Mouse (Mus musculus): ENCODE data around the gene Babam2. TPM values are rescaled to one million over a fixed set of nuclear protein-coding genes. Genes with fewer than 3 reads are reported as not detected.
A peak's percentile ranks its signal among the peaks of the same experiment; 100 is the strongest.

Gene Babam2
- polyA plus RNA-seq, 1 experiment from 2014 or later = 37.3 TPM

DNA sequence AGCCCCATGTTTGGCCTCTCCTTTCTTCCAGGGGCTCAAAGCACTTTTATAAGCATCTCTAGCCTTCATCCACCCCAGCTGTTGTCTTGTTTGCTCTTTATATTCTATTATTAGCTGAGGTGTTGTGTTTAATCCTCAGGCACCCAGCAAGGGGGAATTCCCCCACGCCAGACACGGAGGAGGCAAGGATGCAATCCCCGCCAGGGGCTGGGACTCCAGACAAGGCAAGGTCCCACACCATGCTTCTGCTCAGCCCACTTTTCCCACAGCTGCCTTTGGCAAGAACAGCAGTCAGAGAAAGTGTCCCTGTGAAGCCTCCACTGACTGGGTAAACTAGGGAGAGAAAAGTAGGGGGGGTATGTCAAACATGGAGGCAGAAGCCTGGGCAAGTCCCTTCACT lies 401.2 kb downstream of the Babam2 start:
- ATAC-seq (ENCODE audit: insufficient number of reproducible peaks, insufficient read depth, low FRiP score, low read depth) = no peak
- Histone ChIP-seq H3K27me3 (ENCODE audit: control insufficient read depth, insufficient read depth, low read length) (no peaks in the 10 kb centered on the region), H3K9me3 (ENCODE audit: control insufficient read depth, low read length) (no peaks in the 10 kb centered on the region), H3K9ac (ENCODE audit: low read length) (no peak overlapping the region), H3K36me3 (ENCODE audit: control insufficient read depth, insufficient read depth, low read length) (no peaks in the 10 kb centered on the region), H3K27ac (replicated peaks in 1 of 2; ENCODE audit: control insufficient read depth in 1 of 2, insufficient read depth in 1 of 2, low read depth in 2 of 2, low read length in 2 of 2) (no peak overlapping the region), H3K4me3 (ENCODE audit: control insufficient read depth in 1 of 2, insufficient read depth in 1 of 2, low read depth in 1 of 2, low read length in 2 of 2) (no peak overlapping the region), H3K4me2 (ENCODE audit: low read length) (no peak overlapping the region), H3K4me1 (ENCODE audit: control insufficient read depth in 2 of 2, insufficient read depth in 2 of 2, low read length in 2 of 2) (peaks cover 10 to 12% of the 10 kb centered on the region in 2 experiments)
- WGBS = 59% methylated on average over 3 of the region's 3 CpGs

GRCm38 (mm10) chr5:32102484-32102883 lies 405.0 kb downstream of the Babam2 start:
- ATAC-seq (ENCODE audit: insufficient number of reproducible peaks, insufficient read depth, low FRiP score, low read depth) = 0 out of 2 replicates have a peak, but pooled peaks have one; percentile 40
- 0 out of 4 replicates have a peak overlapping the region, but pooled peaks of 1 of the 2 experiments have one; percentile 6 for H3K27ac ChIP-seq (replicated peaks in 1 of 2; ENCODE audit: control insufficient read depth in 1 of 2, insufficient read depth in 1 of 2, low read depth in 2 of 2, low read length in 2 of 2)
- no peak overlapping the region for H3K4me3 ChIP-seq (ENCODE audit: control insufficient read depth in 1 of 2, insufficient read depth in 1 of 2, low read depth in 1 of 2, low read length in 2 of 2)
- no peaks in the 10 kb centered on the region for H3K36me3 ChIP-seq (ENCODE audit: control insufficient read depth, insufficient read depth, low read length)
- H3K9ac ChIP-seq (ENCODE audit: low read length) = 0 out of 2 replicates have a peak overlapping the region, but pooled peaks have one; percentile 34
- no peaks in the 10 kb centered on the region for H3K9me3 ChIP-seq (ENCODE audit: control insufficient read depth, low read length)
- H3K4me1 ChIP-seq (ENCODE audit: control insufficient read depth in 2 of 2, insufficient read depth in 2 of 2, low read length in 2 of 2) = peaks cover 10 to 12% of the 10 kb centered on the region in 2 experiments
- WGBS = 12% methylated on average over 5 of the region's 5 CpGs
- H3K27me3 ChIP-seq (ENCODE audit: control insufficient read depth, insufficient read depth, low read length) = no peaks in the 10 kb centered on the region
- peak overlapping the region; percentile 8; the same call in 1 of the 2 replicates for H3K4me2 ChIP-seq (ENCODE audit: low read length)

DNA sequence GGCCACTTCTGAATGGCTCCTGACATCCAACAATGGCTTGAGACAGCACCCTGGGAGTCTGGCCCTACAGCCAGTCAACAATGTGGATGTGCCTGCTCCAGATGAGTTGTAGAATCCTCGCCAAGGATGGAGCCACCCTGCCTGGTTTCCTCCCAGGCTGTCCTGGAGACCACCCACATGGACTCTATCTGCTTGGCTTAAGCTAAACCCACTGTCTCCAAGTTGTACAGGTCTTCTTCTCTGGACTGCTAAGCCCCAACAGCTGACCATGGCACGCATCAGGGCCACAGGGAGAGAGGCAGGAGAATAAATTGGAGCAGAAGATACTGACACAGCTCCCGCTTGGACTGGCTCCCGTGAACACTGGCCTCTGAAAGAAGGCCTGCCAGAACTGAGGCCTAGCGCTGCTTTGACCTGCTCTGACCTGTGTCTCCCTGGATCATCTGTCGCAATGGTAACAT lies 405.5 kb downstream of the Babam2 start:
- Histone ChIP-seq H3K4me3 (ENCODE audit: control insufficient read depth in 1 of 2, insufficient read depth in 1 of 2, low read depth in 1 of 2, low read length in 2 of 2) (no peak overlapping the region), H3K4me1 (ENCODE audit: control insufficient read depth in 2 of 2, insufficient read depth in 2 of 2, low read length in 2 of 2) (peaks cover 10 to 12% of the 10 kb centered on the region in 2 experiments), H3K4me2 (ENCODE audit: low read length) (no peak overlapping the region), H3K27ac (replicated peaks in 1 of 2; ENCODE audit: control insufficient read depth in 1 of 2, insufficient read depth in 1 of 2, low read depth in 2 of 2, low read length in 2 of 2) (0 out of 4 replicates have a peak overlapping the region, but pooled peaks of 1 of the 2 experiments have one; percentile 6), H3K27me3 (ENCODE audit: control insufficient read depth, insufficient read depth, low read length) (no peaks in the 10 kb centered on the region), H3K36me3 (ENCODE audit: control insufficient read depth, insufficient read depth, low read length) (no peaks in the 10 kb centered on the region), H3K9me3 (ENCODE audit: control insufficient read depth, low read length) (no peaks in the 10 kb centered on the region), H3K9ac (ENCODE audit: low read length) (no peak overlapping the region)
- no peak for ATAC-seq (ENCODE audit: insufficient number of reproducible peaks, insufficient read depth, low FRiP score, low read depth)
- WGBS = 83% methylated on average over 6 of the region's 6 CpGs

DNA sequence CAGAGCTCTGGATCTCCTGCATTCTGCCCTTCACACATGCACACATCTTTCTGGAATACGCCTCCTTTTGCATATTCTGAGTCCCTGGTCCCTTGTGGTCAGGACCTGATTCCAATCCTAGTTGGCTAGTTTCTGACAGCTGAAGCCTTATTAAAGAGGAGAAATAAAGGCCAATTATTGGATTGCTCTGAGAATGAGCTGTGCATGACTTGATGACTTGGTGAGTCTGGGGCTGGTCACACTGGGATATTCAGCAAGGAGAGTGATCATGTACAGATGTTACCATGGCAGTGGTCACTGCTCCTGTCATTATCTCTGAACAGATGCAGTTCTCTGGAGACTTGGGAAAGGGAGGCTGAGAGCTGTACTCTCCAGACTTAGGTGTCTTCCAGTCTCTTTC lies 406.1 kb downstream of the Babam2 start:
- no peak for ATAC-seq (ENCODE audit: insufficient number of reproducible peaks, insufficient read depth, low FRiP score, low read depth)
- Histone ChIP-seq H3K36me3 (ENCODE audit: control insufficient read depth, insufficient read depth, low read length) (no peaks in the 10 kb centered on the region), H3K4me2 (ENCODE audit: low read length) (no peak overlapping the region), H3K9me3 (ENCODE audit: control insufficient read depth, low read length) (no peaks in the 10 kb centered on the region), H3K27me3 (ENCODE audit: control insufficient read depth, insufficient read depth, low read length) (no peaks in the 10 kb centered on the region), H3K4me3 (ENCODE audit: control insufficient read depth in 1 of 2, insufficient read depth in 1 of 2, low read depth in 1 of 2, low read length in 2 of 2) (no peak overlapping the region), H3K27ac (replicated peaks in 1 of 2; ENCODE audit: control insufficient read depth in 1 of 2, insufficient read depth in 1 of 2, low read depth in 2 of 2, low read length in 2 of 2) (no peak overlapping the region), H3K9ac (ENCODE audit: low read length) (no peak overlapping the region), H3K4me1 (ENCODE audit: control insufficient read depth in 2 of 2, insufficient read depth in 2 of 2, low read length in 2 of 2) (peaks cover 10 to 12% of the 10 kb centered on the region in 2 experiments)
- WGBS = 91% methylated on average over 1 of the region's 1 CpGs

DNA sequence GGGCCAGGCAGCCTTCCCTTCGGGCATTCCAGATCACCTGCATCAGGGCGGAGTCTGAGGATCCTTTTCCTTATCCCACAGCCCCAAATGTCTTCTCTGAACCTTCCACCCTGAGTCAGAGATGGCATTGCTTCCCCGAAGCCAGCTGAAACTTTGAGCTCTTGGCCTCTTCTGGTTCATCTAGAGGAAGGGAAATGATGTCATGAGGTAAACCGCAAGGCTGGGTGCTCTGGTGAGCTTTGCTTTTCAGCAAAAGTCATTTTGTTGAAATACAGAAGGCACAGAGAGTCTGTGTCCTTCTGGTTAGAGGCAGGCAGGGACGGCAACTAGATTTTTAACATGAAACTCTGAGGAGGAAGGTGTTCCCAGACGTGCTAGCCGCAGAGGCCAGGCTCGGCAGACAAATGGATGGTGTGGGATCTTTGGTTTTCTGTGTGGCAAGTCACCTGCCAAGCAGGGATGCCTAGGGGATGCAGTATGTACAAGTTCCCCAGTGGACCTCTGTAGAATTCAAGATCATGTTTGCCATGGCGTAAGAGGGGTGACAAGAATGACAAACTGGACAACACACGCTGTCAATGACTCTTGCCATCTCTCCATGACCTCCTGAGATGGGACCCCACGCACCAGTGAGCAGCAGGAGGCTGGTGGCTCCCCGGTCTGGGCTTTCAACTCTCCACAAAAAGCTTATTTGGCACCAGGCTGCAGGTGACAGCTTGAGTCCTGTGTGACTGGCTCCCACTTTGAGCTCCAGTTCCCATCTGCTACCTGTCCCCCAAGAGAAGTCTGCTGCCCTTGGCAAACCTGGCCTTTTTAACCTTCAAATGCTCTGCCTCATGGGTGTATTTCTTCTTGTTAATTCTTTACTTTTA lies 406.9 kb downstream of the Babam2 start:
- 79% methylated on average over 12 of the region's 12 CpGs for WGBS
- Histone ChIP-seq H3K4me2 (ENCODE audit: low read length) (no peak overlapping the region), H3K27ac (replicated peaks in 1 of 2; ENCODE audit: control insufficient read depth in 1 of 2, insufficient read depth in 1 of 2, low read depth in 2 of 2, low read length in 2 of 2) (no peak overlapping the region), H3K4me1 (ENCODE audit: control insufficient read depth in 2 of 2, insufficient read depth in 2 of 2, low read length in 2 of 2) (peaks cover 10 to 12% of the 10 kb centered on the region in 2 experiments), H3K36me3 (ENCODE audit: control insufficient read depth, insufficient read depth, low read length) (no peaks in the 10 kb centered on the region), H3K27me3 (ENCODE audit: control insufficient read depth, insufficient read depth, low read length) (no peaks in the 10 kb centered on the region), H3K4me3 (ENCODE audit: control insufficient read depth in 1 of 2, insufficient read depth in 1 of 2, low read depth in 1 of 2, low read length in 2 of 2) (no peak overlapping the region), H3K9me3 (ENCODE audit: control insufficient read depth, low read length) (no peaks in the 10 kb centered on the region), H3K9ac (ENCODE audit: low read length) (no peak overlapping the region)
- no peak for ATAC-seq (ENCODE audit: insufficient number of reproducible peaks, insufficient read depth, low FRiP score, low read depth)

DNA sequence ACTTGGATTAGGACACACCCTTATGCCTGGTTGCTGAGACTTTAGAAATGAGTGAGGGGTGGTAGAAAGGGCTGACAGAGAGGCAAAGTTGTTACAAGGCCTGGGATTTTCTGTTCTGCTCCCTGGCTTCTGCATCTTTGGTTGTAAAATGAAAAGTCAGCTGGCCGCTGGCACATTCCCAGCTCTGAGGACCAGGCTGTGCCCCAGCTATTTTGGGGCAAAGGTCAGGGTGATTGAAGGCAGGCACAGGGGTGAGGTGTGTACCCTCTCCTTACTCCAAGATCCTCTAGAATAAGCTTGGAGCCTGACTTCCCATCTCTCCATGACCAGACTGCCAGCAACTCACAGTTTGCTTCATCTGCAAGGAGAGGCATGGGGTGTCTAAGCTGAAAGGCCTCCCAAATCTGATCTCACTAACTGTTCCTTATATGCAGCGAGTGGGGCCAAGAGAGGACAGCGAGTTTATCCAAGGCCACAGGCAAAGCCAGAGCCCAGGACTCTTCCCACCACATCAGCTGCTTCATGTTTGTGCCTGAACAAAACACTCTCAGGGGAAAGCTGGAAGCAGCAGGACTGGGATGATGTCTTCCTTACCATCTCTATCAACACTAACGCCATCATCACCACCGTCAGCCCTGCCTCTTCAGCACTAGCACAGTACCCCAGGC lies 409.1 kb downstream of the Babam2 start:
- Histone ChIP-seq H3K4me1 (ENCODE audit: control insufficient read depth in 2 of 2, insufficient read depth in 2 of 2, low read length in 2 of 2) (peaks cover 10 to 12% of the 10 kb centered on the region in 2 experiments), H3K27me3 (ENCODE audit: control insufficient read depth, insufficient read depth, low read length) (no peaks in the 10 kb centered on the region), H3K9ac (ENCODE audit: low read length) (no peak overlapping the region), H3K36me3 (ENCODE audit: control insufficient read depth, insufficient read depth, low read length) (no peaks in the 10 kb centered on the region), H3K9me3 (ENCODE audit: control insufficient read depth, low read length) (no peaks in the 10 kb centered on the region), H3K4me2 (ENCODE audit: low read length) (no peak overlapping the region), H3K4me3 (ENCODE audit: control insufficient read depth in 1 of 2, insufficient read depth in 1 of 2, low read depth in 1 of 2, low read length in 2 of 2) (no peak overlapping the region), H3K27ac (replicated peaks in 1 of 2; ENCODE audit: control insufficient read depth in 1 of 2, insufficient read depth in 1 of 2, low read depth in 2 of 2, low read length in 2 of 2) (no peak overlapping the region)
- no peak for ATAC-seq (ENCODE audit: insufficient number of reproducible peaks, insufficient read depth, low FRiP score, low read depth)
- WGBS = 78% methylated on average over 5 of the region's 5 CpGs

DNA sequence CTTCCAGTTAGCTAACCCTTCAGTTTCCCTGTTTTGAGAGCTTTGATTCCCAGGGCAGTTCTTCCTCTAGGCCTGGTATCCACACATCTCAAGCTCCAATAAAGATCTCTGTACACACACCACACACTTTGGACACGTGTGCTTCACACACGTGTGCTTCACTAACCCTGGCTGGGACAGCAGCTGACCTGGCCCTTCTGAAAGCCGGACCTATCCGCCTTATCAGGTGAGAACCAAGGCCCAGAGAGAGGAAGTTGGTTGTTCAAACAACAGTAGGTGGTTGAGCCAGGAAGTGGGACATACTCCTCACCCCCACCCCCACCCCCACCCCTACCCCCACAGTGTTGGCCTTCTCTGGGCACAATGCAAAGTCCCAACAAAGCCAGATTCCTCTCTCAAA lies 413.2 kb downstream of the Babam2 start:
- no peaks in the 10 kb centered on the region for H3K9me3 ChIP-seq (ENCODE audit: control insufficient read depth, low read length)
- H3K36me3 ChIP-seq (ENCODE audit: control insufficient read depth, insufficient read depth, low read length) = no peaks in the 10 kb centered on the region
- no peak overlapping the region for H3K9ac ChIP-seq (ENCODE audit: low read length)
- 63% methylated on average over 4 of the region's 4 CpGs for WGBS
- ATAC-seq (ENCODE audit: insufficient number of reproducible peaks, insufficient read depth, low FRiP score, low read depth) = no peak
- no peak overlapping the region for H3K4me3 ChIP-seq (ENCODE audit: control insufficient read depth in 1 of 2, insufficient read depth in 1 of 2, low read depth in 1 of 2, low read length in 2 of 2)
- no peak overlapping the region for H3K4me2 ChIP-seq (ENCODE audit: low read length)
- no peaks in the 10 kb centered on the region for H3K27me3 ChIP-seq (ENCODE audit: control insufficient read depth, insufficient read depth, low read length)
- H3K27ac ChIP-seq (replicated peaks in 1 of 2; ENCODE audit: control insufficient read depth in 1 of 2, insufficient read depth in 1 of 2, low read depth in 2 of 2, low read length in 2 of 2) = no peak overlapping the region
- no peaks in the 10 kb centered on the region for H3K4me1 ChIP-seq (ENCODE audit: control insufficient read depth in 2 of 2, insufficient read depth in 2 of 2, low read length in 2 of 2)

Measured in heart, embryonic 14.5 days (tissue).